Mouse (Mus musculus) embryonic facial prominence, embryonic 10.5 days (tissue): ENCODE data around the gene Gm49336. TPM values are rescaled to one million over a fixed set of nuclear protein-coding genes. Genes with fewer than 3 reads are reported as not detected.

Source experiments
- DNase-seq: peaks from one replicate; pipeline ENCODE4 v3.0.0-alpha.2; 2017; ENCODE audit warnings: low spot score
- H3K27ac ChIP-seq: fragments of 300-500 bp; sonication (generic); replicated peaks from 2 replicates; pipeline ENCODE4 v1.5.1; 2016; ENCODE audit warnings: mild to moderate bottlenecking
- H3K27me3 ChIP-seq: fragments of 300-500 bp; sonication (generic); replicated peaks from 2 replicates; pipeline ENCODE4 v1.6.1; 2016; ENCODE audit warnings: low read depth, mild to moderate bottlenecking; ENCODE audit not compliant: poor library complexity, severe bottlenecking
- H3K36me3 ChIP-seq: fragments of 300-500 bp; sonication (generic); replicated peaks from 2 replicates; pipeline ENCODE4 v1.6.1; 2016; ENCODE audit warnings: mild to moderate bottlenecking, moderate library complexity
- H3K4me1 ChIP-seq: fragments of 300-500 bp; sonication (generic); 2 replicates; pipeline ENCODE4 v1.6.1; 2016
- H3K4me3 ChIP-seq: fragments of 300-500 bp; sonication (generic); 2 replicates; pipeline ENCODE4 v1.5.1; 2016; ENCODE audit warnings: mild to moderate bottlenecking, moderate library complexity
- H3K9me3 ChIP-seq: fragments of 300-500 bp; sonication (generic); 2 replicates; pipeline ENCODE4 v1.6.1; 2016; ENCODE audit warnings: mild to moderate bottlenecking
- WGBS: fragments of 180-500 bp; shearing (Covaris S2); methylation state at CpG from one replicate; pipeline ENCODE4 v1.1.7; 2016; 5-methylcytosine and 5-hydroxymethylcytosine counted together
- polyA plus RNA-seq: library from polyadenylated mRNA; unstranded; fragments of >200 nt; fragmentation: Nextera tagmentation; extraction: Ambion mirVana; gene quantifications from 2 replicates; pipeline ENCODE4 v1.2.1, GENCODE M21; 2016

The Gm49336 gene
- polyA plus RNA-seq, 1 experiment from 2014 or later, result 62.0 TPM

GRCm38 (mm10) chr14:60214040-60214439, 37.3 kb downstream of the Gm49336 start:
- DNase-seq, result no peak
- no peaks in the 10 kb centered on the region for H3K27me3 ChIP-seq
- no peaks in the 10 kb centered on the region for H3K9me3 ChIP-seq
- no peak overlapping the region for H3K4me3 ChIP-seq
- 77% methylated on average over 1 of the region's 1 CpGs for WGBS
- H3K36me3 ChIP-seq, result peaks cover 30% of the 10 kb centered on the region
- H3K27ac ChIP-seq, result no peak overlapping the region
- H3K4me1 ChIP-seq, result no peaks in the 10 kb centered on the region

- Histone ChIP-seq H3K27me3 (no peaks in the 10 kb centered on the region), H3K27ac (no peak overlapping the region), H3K4me1 (no peaks in the 10 kb centered on the region), H3K4me3 (no peak overlapping the region), H3K9me3 (no peaks in the 10 kb centered on the region), H3K36me3 (no peaks in the 10 kb centered on the region)
- no peak for DNase-seq
- WGBS, result 91% methylated on average over 7 of the region's 7 CpGs
These were observed 42.1 kb downstream of the Gm49336 start for GRCm38 (mm10) chr14:60209166-60209565.

- H3K9me3 ChIP-seq, result no peaks in the 10 kb centered on the region
- 92% methylated on average over 6 of the region's 6 CpGs for WGBS
- no peak overlapping the region for H3K27ac ChIP-seq
- no peaks in the 10 kb centered on the region for H3K4me1 ChIP-seq
- no peaks in the 10 kb centered on the region for H3K36me3 ChIP-seq
- no peak for DNase-seq
- no peaks in the 10 kb centered on the region for H3K27me3 ChIP-seq
- H3K4me3 ChIP-seq, result no peak overlapping the region
These were observed 46.3 kb downstream of the Gm49336 start for GRCm38 (mm10) chr14:60204993-60205392.

- no peak for DNase-seq
- H3K4me1 ChIP-seq, result no peaks in the 10 kb centered on the region
- no peak within 1 kb of the TSS for H3K4me3 ChIP-seq
- H3K27ac ChIP-seq, result no peak within 1 kb of the TSS
- no peaks in the 10 kb centered on the region for H3K36me3 ChIP-seq
- no peaks in the 10 kb centered on the region for H3K9me3 ChIP-seq
- 88% methylated on average over 7 of the region's 7 CpGs for WGBS
- no peaks in the 10 kb centered on the region for H3K27me3 ChIP-seq
These were observed 54.4 kb downstream of the Gm49336 start, which contains the start of gene Atp8a2 for GRCm38 (mm10) chr14:60196884-60197283. Atp8a2 (minus strand) TSS chr14:60197179.

- H3K4me3 ChIP-seq, result no peak overlapping the region
- H3K4me1 ChIP-seq, result no peaks in the 10 kb centered on the region
- no peaks in the 10 kb centered on the region for H3K36me3 ChIP-seq
- no peak overlapping the region for H3K27ac ChIP-seq
- DNase-seq, result no peak
- WGBS, result 85% methylated on average over 5 of the region's 5 CpGs
- no peaks in the 10 kb centered on the region for H3K27me3 ChIP-seq
- no peaks in the 10 kb centered on the region for H3K9me3 ChIP-seq
These were observed 55.3 kb downstream of the Gm49336 start for GRCm38 (mm10) chr14:60195999-60196398.

GRCm38 (mm10) chr14:60194606-60195005, 56.7 kb downstream of the Gm49336 start:
- DNase-seq, result no peak
- WGBS, result 88% methylated on average over 1 of the region's 1 CpGs
- H3K27ac ChIP-seq, result no peak overlapping the region
- H3K4me3 ChIP-seq, result no peak overlapping the region
- H3K36me3 ChIP-seq, result no peaks in the 10 kb centered on the region
- H3K9me3 ChIP-seq, result no peaks in the 10 kb centered on the region
- H3K4me1 ChIP-seq, result no peaks in the 10 kb centered on the region
- H3K27me3 ChIP-seq, result no peaks in the 10 kb centered on the region

- Histone ChIP-seq H3K4me3 (no peak overlapping the region), H3K27me3 (no peaks in the 10 kb centered on the region), H3K9me3 (no peaks in the 10 kb centered on the region), H3K36me3 (no peaks in the 10 kb centered on the region), H3K4me1 (no peaks in the 10 kb centered on the region), H3K27ac (no peak overlapping the region)
- 90% methylated on average over 5 of the region's 5 CpGs for WGBS
- no peak for DNase-seq
These were observed 61.5 kb downstream of the Gm49336 start for GRCm38 (mm10) chr14:60189771-60190170.

GRCm38 (mm10) chr14:60188201-60188825, 63.0 kb downstream of the Gm49336 start:
- WGBS, result 78% methylated on average over 5 of the region's 5 CpGs
- Histone ChIP-seq H3K27ac (no peak overlapping the region), H3K9me3 (no peaks in the 10 kb centered on the region), H3K4me1 (no peaks in the 10 kb centered on the region), H3K27me3 (no peaks in the 10 kb centered on the region), H3K36me3 (no peaks in the 10 kb centered on the region), H3K4me3 (no peak overlapping the region)
- no peak for DNase-seq

GRCm38 (mm10) chr14:60181306-60181705, 70.0 kb downstream of the Gm49336 start:
- 95% methylated on average over 2 of the region's 2 CpGs for WGBS
- H3K36me3 ChIP-seq, result no peaks in the 10 kb centered on the region
- peaks cover 41% of the 10 kb centered on the region for H3K27me3 ChIP-seq

GRCm38 (mm10) chr14:60178571-60178955, 72.7 kb downstream of the Gm49336 start:
- Histone ChIP-seq H3K27me3 (peaks cover 68% of the 10 kb centered on the region), H3K4me3 (no peak overlapping the region), H3K9me3 (no peaks in the 10 kb centered on the region), H3K27ac (no peak overlapping the region), H3K4me1 (peaks cover 21% of the 10 kb centered on the region), H3K36me3 (no peaks in the 10 kb centered on the region)
- DNase-seq, result no peak
- WGBS, result 55% methylated on average over 2 of the region's 2 CpGs

More at GRCm38 (mm10) chr14:60181306-60181705, 70.0 kb downstream of the Gm49336 start:
- Histone ChIP-seq H3K4me1 (peaks cover 21% of the 10 kb centered on the region), H3K4me3 (no peak overlapping the region), H3K9me3 (no peaks in the 10 kb centered on the region), H3K27ac (no peak overlapping the region)
- DNase-seq, result no peak

- peaks cover 21% of the 10 kb centered on the region for H3K4me1 ChIP-seq
- H3K27me3 ChIP-seq, result peaks cover 68% of the 10 kb centered on the region
- H3K4me3 ChIP-seq, result peak overlapping the region; percentile 85
- WGBS, result 21% methylated on average over 37 of the region's 37 CpGs
- H3K9me3 ChIP-seq, result no peaks in the 10 kb centered on the region
- DNase-seq, result no peak
- no peaks in the 10 kb centered on the region for H3K36me3 ChIP-seq
- peak overlapping the region; percentile 75 for H3K27ac ChIP-seq
These were observed 73.4 kb downstream of the Gm49336 start for GRCm38 (mm10) chr14:60177614-60178570.

- H3K4me1 ChIP-seq, result peaks cover 15% of the 10 kb centered on the region
- H3K36me3 ChIP-seq, result no peaks in the 10 kb centered on the region
- H3K27ac ChIP-seq, result peak overlapping the region; percentile 75
- WGBS, result under 1% methylated on average over 84 of the region's 84 CpGs
- peak; percentile 67 for DNase-seq
- H3K27me3 ChIP-seq, result peaks cover 68% of the 10 kb centered on the region
- H3K9me3 ChIP-seq, result no peaks in the 10 kb centered on the region
- peak overlapping the region; percentile 85 for H3K4me3 ChIP-seq
These were observed 74.3 kb downstream of the Gm49336 start for GRCm38 (mm10) chr14:60176891-60177613.
